Mouse (Mus musculus) CH12.LX (cell line): ENCODE data around the gene Rasal1. TPM values are rescaled to one million over a fixed set of nuclear protein-coding genes. Genes with fewer than 3 reads are reported as not detected.
A peak's percentile ranks its signal among the peaks of the same experiment; 100 is the strongest.

Experiments used
- DNase-seq: peaks from one replicate; pipeline ENCODE4 v3.0.0-alpha.2; 2013; ENCODE audit errors: extremely low read depth
- H3K27ac ChIP-seq: 2 replicates; pipeline ENCODE4 v1.5.1; 2012; ENCODE audit warnings: low read depth, mild to moderate bottlenecking, control low read depth, moderate library complexity; ENCODE audit not compliant: insufficient read depth
- H3K27me3 ChIP-seq: replicated peaks from 2 replicates; pipeline ENCODE3; 2012; ENCODE audit warnings: inconsistent platforms
- H3K36me3 ChIP-seq, 2 experiments: replicated peaks in 1 of 2; 2 replicates each; pipeline versions ENCODE3 to v1.6.1; 2012; ENCODE audit warnings: inconsistent platforms in 1 of 2, low read length in 1 of 2, mild to moderate bottlenecking in 1 of 2, mixed read lengths in 1 of 2, moderate library complexity in 1 of 2; ENCODE audit not compliant: control insufficient read depth in 1 of 2, insufficient read depth in 1 of 2
- H3K4me1 ChIP-seq, 2 experiments: 2 replicates each; pipeline ENCODE4 v1.6.1; 2012; ENCODE audit warnings: inconsistent platforms in 1 of 2, moderate library complexity in 1 of 2; ENCODE audit not compliant: insufficient read depth in 2 of 2, control insufficient read depth in 1 of 2
- H3K4me2 ChIP-seq: 2 replicates; pipeline ENCODE4 v1.6.1; 2012; ENCODE audit warnings: low read depth, mild to moderate bottlenecking, control low read depth; ENCODE audit not compliant: poor library complexity, insufficient read depth, severe bottlenecking
- H3K4me3 ChIP-seq, 3 experiments: fragments of 150-350 bp in 1 of 3; sonication (generic) in 1 of 3; replicated peaks in 1 of 3; 2 replicates each; pipeline versions ENCODE3 to v1.5.1; 2011 to 2012; ENCODE audit warnings: low read depth in 2 of 3, low read length in 2 of 3, mild to moderate bottlenecking in 2 of 3, moderate library complexity in 2 of 3, control low read depth in 1 of 3, improper control_type of control experiment in 1 of 3, inconsistent platforms in 1 of 3, mixed read lengths in 1 of 3; ENCODE audit not compliant: poor library complexity in 1 of 3
- H3K79me2 ChIP-seq: replicated peaks from 2 replicates; pipeline ENCODE4 v1.6.1; 2012; ENCODE audit warnings: mild to moderate bottlenecking, moderate library complexity; ENCODE audit not compliant: control insufficient read depth, poor library complexity, insufficient read depth, severe bottlenecking; ENCODE audit errors: extremely low read depth
- H3K9ac ChIP-seq: 2 replicates; pipeline ENCODE4 v1.6.1; 2012; ENCODE audit warnings: low read depth, mild to moderate bottlenecking, control low read depth, moderate library complexity; ENCODE audit not compliant: insufficient read depth
- H3K9me3 ChIP-seq: replicated peaks from 2 replicates; pipeline ENCODE3; 2012; ENCODE audit warnings: low read length, inconsistent platforms, mixed read lengths
- CHD1 ChIP-seq: IDR thresholded peaks from 2 replicates; pipeline ENCODE4 v1.6.1; 2012; ENCODE audit warnings: low read depth, low read length, improper control_type of control experiment, inconsistent platforms
- E2F4 ChIP-seq: IDR thresholded peaks from 2 replicates; pipeline ENCODE4 v1.6.1; 2011; ENCODE audit warnings: low read depth, low read length, improper control_type of control experiment; ENCODE audit not compliant: insufficient replicate concordance
- ELF1 ChIP-seq: IDR thresholded peaks from 2 replicates; pipeline ENCODE4 v1.6.1; 2014; ENCODE audit warnings: low read depth, mild to moderate bottlenecking, inconsistent platforms, low read length, improper control_type of control experiment
- ETS1 ChIP-seq: conservative IDR thresholded peaks from 2 replicates; pipeline ENCODE4 v1.6.1; 2012; ENCODE audit warnings: low read depth, mild to moderate bottlenecking, inconsistent platforms, low read length, improper control_type of control experiment, moderate library complexity
- IRF4 ChIP-seq: IDR thresholded peaks from 2 replicates; pipeline ENCODE4 v1.6.1; 2014; ENCODE audit warnings: low read depth, mild to moderate bottlenecking, inconsistent platforms, low read length, improper control_type of control experiment
- JUN ChIP-seq: IDR thresholded peaks from 2 replicates; pipeline ENCODE4 v1.6.1; 2011; ENCODE audit warnings: low read depth, mild to moderate bottlenecking, low read length, improper control_type of control experiment, moderate library complexity; ENCODE audit not compliant: insufficient read depth
- MAX ChIP-seq: IDR thresholded peaks from 2 replicates; pipeline ENCODE4 v1.6.1; 2011; ENCODE audit warnings: low read length, improper control_type of control experiment
- MAZ ChIP-seq: IDR thresholded peaks from 2 replicates; pipeline ENCODE4 v1.6.1; 2012; ENCODE audit warnings: low read depth, mild to moderate bottlenecking, inconsistent platforms, low read length, improper control_type of control experiment, moderate library complexity
- MXI1 ChIP-seq: IDR thresholded peaks from 2 replicates; pipeline ENCODE4 v1.6.1; 2011; ENCODE audit warnings: mild to moderate bottlenecking, low read depth, low read length, improper control_type of control experiment
- NELFE ChIP-seq: IDR thresholded peaks from 2 replicates; pipeline ENCODE4 v1.6.1; 2011; ENCODE audit warnings: low read depth, low read length, improper control_type of control experiment
- POLR2A ChIP-seq: IDR thresholded peaks from 2 replicates; pipeline ENCODE4 v1.6.1; 2011; ENCODE audit warnings: low read depth, mild to moderate bottlenecking, improper control_type of control experiment, low read length
- RCOR1 ChIP-seq: conservative IDR thresholded peaks from 2 replicates; pipeline ENCODE4 v1.6.1; 2012; ENCODE audit warnings: low read depth, mild to moderate bottlenecking, inconsistent platforms, low read length, improper control_type of control experiment
- SIN3A ChIP-seq: IDR thresholded peaks from 2 replicates; pipeline ENCODE4 v1.6.1; 2012; ENCODE audit warnings: low read length, improper control_type of control experiment, inconsistent platforms
- SMC3 ChIP-seq: IDR thresholded peaks from 2 replicates; pipeline ENCODE4 v1.6.1; 2011; ENCODE audit warnings: low read depth, low read length, improper control_type of control experiment
- TBP ChIP-seq: conservative IDR thresholded peaks from 2 replicates; pipeline ENCODE4 v1.6.1; 2011; ENCODE audit warnings: low read depth, low read length, improper control_type of control experiment
- UBTF ChIP-seq: IDR thresholded peaks from 2 replicates; pipeline ENCODE4 v1.6.1; 2012; ENCODE audit warnings: low read depth, mild to moderate bottlenecking, inconsistent platforms, low read length, improper control_type of control experiment, moderate library complexity
- USF1 ChIP-seq: IDR thresholded peaks from 2 replicates; pipeline ENCODE4 v1.6.1; 2014; ENCODE audit warnings: low read depth, mild to moderate bottlenecking, inconsistent platforms, low read length, improper control_type of control experiment
- USF2 ChIP-seq: conservative IDR thresholded peaks from 2 replicates; pipeline ENCODE4 v1.6.1; 2011; ENCODE audit warnings: low read depth, low read length, improper control_type of control experiment
- ZKSCAN1 ChIP-seq: IDR thresholded peaks from 2 replicates; pipeline ENCODE4 v1.6.1; 2012; ENCODE audit warnings: low read depth, inconsistent platforms, low read length, improper control_type of control experiment, borderline replicate concordance
- ZMIZ1 ChIP-seq: IDR thresholded peaks from 2 replicates; pipeline ENCODE4 v1.6.1; 2012; ENCODE audit warnings: low read depth, mild to moderate bottlenecking, inconsistent platforms, low read length, improper control_type of control experiment
- ZNF384 ChIP-seq: IDR thresholded peaks from 2 replicates; pipeline ENCODE4 v1.6.1; 2012; ENCODE audit warnings: low read depth, low read length, improper control_type of control experiment, inconsistent platforms
- dilution Hi-C: fragments of 300-500 bp; cut with MboI; formaldehyde crosslinking; loops from 2 replicates; pipeline ENCODE4 v1.14.3; 2020; ENCODE audit warnings: low sequenced_read_pairs; ENCODE audit not compliant: extremely low pct_unique_long_range_greater_than_20kb, extremely low pct_ligation_motif_present
- in situ Hi-C: fragments of 300-500 bp; cut with MboI; formaldehyde crosslinking; loops from 3 replicates; pipeline ENCODE4 v1.14.3; 2019; ENCODE audit warnings: low sequenced_read_pairs, low pct_ligation_motif_present, low pct_unique_long_range_greater_than_20kb, mixed read lengths
- polyA plus RNA-seq: library from polyadenylated mRNA; unstranded; fragments of >175 nt; gene quantifications from 2 replicates; pipeline ENCODE4 v1.2.1, GENCODE M21; 2012; ENCODE audit warnings: low read depth; ENCODE audit not compliant: insufficient read length
- total RNA-seq, 2 experiments: library from RNA; depleted of rRNA; stranded (reverse); fragments of 300-350 nt in 1 of 2; fragments of >200 nt in 1 of 2; gene quantifications; 2 replicates each; pipeline ENCODE4 v1.2.3; 2012 to 2014

Rasal1 gene
- total and polyA plus RNA-seq, 3 experiments, result 11.7 to 21.4 (median 15.6) TPM

GRCm38 (mm10) chr5:120710826-120711248, 62.2 kb downstream of the Rasal1 start:
- dilution Hi-C loops, result no loop called here
- Histone ChIP-seq H3K79me2 (no peaks in the 10 kb centered on the region), H3K4me1 (peaks cover 14 to 51% of the 10 kb centered on the region in 2 experiments), H3K4me3 (peak overlapping the region in 2 of 3 experiments; percentile 42 to 49), H3K4me2 (peak overlapping the region; percentile 50)
- TF ChIP-seq IRF4, result no peak
- TF ChIP-seq ZNF384, result no peak
- no peak for TF ChIP-seq SMC3
- TF ChIP-seq RCOR1, result no peak
- no peak for TF ChIP-seq TBP
- TF ChIP-seq UBTF, result no peak
- no peak for TF ChIP-seq JUN
- no peak for TF ChIP-seq ZMIZ1
- TF ChIP-seq SIN3A, result no peak
- no peak for TF ChIP-seq ETS1
- TF ChIP-seq ZKSCAN1, result no peak
- TF ChIP-seq E2F4, result no peak
- TF ChIP-seq USF2, result no peak
- TF ChIP-seq MAZ, result no peak
- no peak for TF ChIP-seq ELF1
- TF ChIP-seq, all 38 proteins: peak for 0
- no peaks in the 10 kb centered on the region for H3K9me3 ChIP-seq
- H3K27ac ChIP-seq, result no peak overlapping the region
- H3K36me3 ChIP-seq, result no peaks in the 10 kb centered on the region
- in situ Hi-C loops, result loop anchor here (5.0 to 25.0 kb wide), 3 partner anchors 34 to 199 kb away; partner anchors contain the start of genes Plbd2 and Slc8b1
- peaks cover 11% of the 10 kb centered on the region for H3K27me3 ChIP-seq
- H3K9ac ChIP-seq, result 0 out of 2 replicates have a peak overlapping the region, but pooled peaks have one; percentile 8
- no peak for DNase-seq

- Histone ChIP-seq H3K4me3 (peak overlapping the region in 2 of 3 experiments; percentile 42 to 49), H3K9ac (0 out of 2 replicates have a peak overlapping the region, but pooled peaks have one; percentile 11), H3K9me3 (no peaks in the 10 kb centered on the region), H3K27ac (no peak overlapping the region), H3K4me2 (0 out of 2 replicates have a peak overlapping the region, but pooled peaks have one; percentile 50), H3K79me2 (no peaks in the 10 kb centered on the region), H3K36me3 (no peaks in the 10 kb centered on the region), H3K27me3 (peaks cover 11% of the 10 kb centered on the region), H3K4me1 (peaks cover 14 to 45% of the 10 kb centered on the region in 2 experiments)
- TF ChIP-seq USF1, result no peak
- TF ChIP-seq MXI1, result no peak; the same call in 1 of the 2 replicates
- no peak for TF ChIP-seq CHD1
- TF ChIP-seq UBTF, result no peak
- peak; percentile 33; the same call in 1 of the 2 replicates for TF ChIP-seq NELFE
- peak; percentile 37; the same call in 1 of the 2 replicates for TF ChIP-seq POLR2A
- 0 out of 2 replicates have a peak, but pooled peaks have one; percentile 28 for TF ChIP-seq MAX
- peak; percentile 6; the same call in 1 of the 2 replicates for TF ChIP-seq IRF4
- dilution Hi-C loops (no loop called here), in situ Hi-C loops (loop anchor here (5.0 to 25.0 kb wide), 3 partner anchors 34 to 199 kb away; partner anchors contain the start of genes Plbd2 and Slc8b1)
- no peak for DNase-seq
Measured at GRCm38 (mm10) chr5:120711416-120711815, 62.8 kb downstream of the Rasal1 start.
